Mouse (Mus musculus): ENCODE results near the gene Bphl. TPM values are rescaled to one million over a fixed set of nuclear protein-coding genes. Genes with fewer than 3 reads are reported as not detected.

The Bphl gene
- polyA plus RNA-seq, 1 experiment from 2014 or later = 30.3 TPM

GRCm38 (mm10) chr13:34106999-34107398 lies 69.6 kb downstream of the Bphl start:
- Histone ChIP-seq H3K4me2 (replicated peaks; ENCODE audit: low read depth, low read length) (no peak overlapping the region), H3K36me3 (ENCODE audit: control insufficient read depth, insufficient read depth, low read length) (no peaks in the 10 kb centered on the region), H3K27me3 (ENCODE audit: control insufficient read depth, insufficient read depth, low read length) (no peaks in the 10 kb centered on the region), H3K9ac (ENCODE audit: low read depth, low read length) (no peak overlapping the region), H3K4me3 (ENCODE audit: low read depth, low read length) (no peak overlapping the region), H3K9me3 (ENCODE audit: control insufficient read depth, low read length) (no peaks in the 10 kb centered on the region), H3K27ac (ENCODE audit: low read depth, low read length) (no peak overlapping the region), H3K4me1 (replicated peaks; ENCODE audit: control insufficient read depth, insufficient read depth, low read length) (no peaks in the 10 kb centered on the region)
- 96% methylated on average over 1 of the region's 1 CpGs for whole genome bisulfite sequencing
- ATAC-seq (ENCODE audit: low FRiP score) (no peak), DNase-seq (ENCODE audit: low spot score) (no peak)

- WGBS = 75% methylated on average over 4 of the region's 4 CpGs
- DNase-seq (ENCODE audit: low spot score) (no peak), ATAC-seq (ENCODE audit: low FRiP score) (no peak)
- no peaks in the 10 kb centered on the region for H3K9me3 ChIP-seq (ENCODE audit: control insufficient read depth, low read length)
- H3K4me3 ChIP-seq (ENCODE audit: low read depth, low read length) = no peak overlapping the region
- H3K4me1 ChIP-seq (replicated peaks; ENCODE audit: control insufficient read depth, insufficient read depth, low read length) = no peaks in the 10 kb centered on the region
- H3K27ac ChIP-seq (ENCODE audit: low read depth, low read length) = no peak overlapping the region
- no peak overlapping the region for H3K9ac ChIP-seq (ENCODE audit: low read depth, low read length)
- H3K4me2 ChIP-seq (replicated peaks; ENCODE audit: low read depth, low read length) = no peak overlapping the region
- H3K36me3 ChIP-seq (ENCODE audit: control insufficient read depth, insufficient read depth, low read length) = no peaks in the 10 kb centered on the region
- no peaks in the 10 kb centered on the region for H3K27me3 ChIP-seq (ENCODE audit: control insufficient read depth, insufficient read depth, low read length)
Observed at GRCm38 (mm10) chr13:34109035-34109676, 71.8 kb downstream of the Bphl start.

GRCm38 (mm10) chr13:34109677-34110058 lies 72.3 kb downstream of the Bphl start:
- no peak overlapping the region for H3K4me2 ChIP-seq (replicated peaks; ENCODE audit: low read depth, low read length)
- no peaks in the 10 kb centered on the region for H3K27me3 ChIP-seq (ENCODE audit: control insufficient read depth, insufficient read depth, low read length)
- ATAC-seq (ENCODE audit: low FRiP score) = no peak
- no peak overlapping the region for H3K27ac ChIP-seq (ENCODE audit: low read depth, low read length)
- H3K4me1 ChIP-seq (replicated peaks; ENCODE audit: control insufficient read depth, insufficient read depth, low read length) = no peaks in the 10 kb centered on the region
- no peak overlapping the region for H3K4me3 ChIP-seq (ENCODE audit: low read depth, low read length)
- DNase-seq (ENCODE audit: low spot score) = no peak
- 44% methylated on average over 4 of the region's 4 CpGs for WGBS
- H3K9ac ChIP-seq (ENCODE audit: low read depth, low read length) = no peak overlapping the region
- H3K9me3 ChIP-seq (ENCODE audit: control insufficient read depth, low read length) = no peaks in the 10 kb centered on the region
- no peaks in the 10 kb centered on the region for H3K36me3 ChIP-seq (ENCODE audit: control insufficient read depth, insufficient read depth, low read length)

GRCm38 (mm10) chr13:34111019-34111418 lies 73.6 kb downstream of the Bphl start:
- H3K9ac ChIP-seq (ENCODE audit: low read depth, low read length) = no peak overlapping the region
- no peaks in the 10 kb centered on the region for H3K4me1 ChIP-seq (replicated peaks; ENCODE audit: control insufficient read depth, insufficient read depth, low read length)
- ATAC-seq (ENCODE audit: low FRiP score) (no peak), DNase-seq (ENCODE audit: low spot score) (no peak)
- H3K27me3 ChIP-seq (ENCODE audit: control insufficient read depth, insufficient read depth, low read length) = no peaks in the 10 kb centered on the region
- H3K4me3 ChIP-seq (ENCODE audit: low read depth, low read length) = no peak overlapping the region
- no peak overlapping the region for H3K27ac ChIP-seq (ENCODE audit: low read depth, low read length)
- WGBS = 76% methylated on average over 5 of the region's 5 CpGs
- no peaks in the 10 kb centered on the region for H3K9me3 ChIP-seq (ENCODE audit: control insufficient read depth, low read length)
- H3K4me2 ChIP-seq (replicated peaks; ENCODE audit: low read depth, low read length) = no peak overlapping the region
- H3K36me3 ChIP-seq (ENCODE audit: control insufficient read depth, insufficient read depth, low read length) = no peaks in the 10 kb centered on the region

GRCm38 (mm10) chr13:34111878-34112277 lies 74.5 kb downstream of the Bphl start:
- ATAC-seq (ENCODE audit: low FRiP score) = no peak
- 82% methylated on average over 3 of the region's 3 CpGs for WGBS

GRCm38 (mm10) chr13:34112369-34113081 lies 75.1 kb downstream of the Bphl start:
- DNase-seq (ENCODE audit: low spot score) = no peak
- Histone ChIP-seq H3K36me3 (ENCODE audit: control insufficient read depth, insufficient read depth, low read length) (no peaks in the 10 kb centered on the region), H3K9ac (ENCODE audit: low read depth, low read length) (no peak overlapping the region), H3K27me3 (ENCODE audit: control insufficient read depth, insufficient read depth, low read length) (no peaks in the 10 kb centered on the region), H3K4me3 (ENCODE audit: low read depth, low read length) (no peak overlapping the region), H3K27ac (ENCODE audit: low read depth, low read length) (no peak overlapping the region), H3K4me1 (replicated peaks; ENCODE audit: control insufficient read depth, insufficient read depth, low read length) (no peaks in the 10 kb centered on the region), H3K4me2 (replicated peaks; ENCODE audit: low read depth, low read length) (no peak overlapping the region), H3K9me3 (ENCODE audit: control insufficient read depth, low read length) (no peaks in the 10 kb centered on the region)
- WGBS = 90% methylated on average over 5 of the region's 5 CpGs
- ATAC-seq (ENCODE audit: low FRiP score) = no peak

More at GRCm38 (mm10) chr13:34111878-34112277, 74.5 kb downstream of the Bphl start:
- Histone ChIP-seq H3K4me1 (replicated peaks; ENCODE audit: control insufficient read depth, insufficient read depth, low read length) (no peaks in the 10 kb centered on the region), H3K4me3 (ENCODE audit: low read depth, low read length) (no peak overlapping the region), H3K27ac (ENCODE audit: low read depth, low read length) (no peak overlapping the region), H3K27me3 (ENCODE audit: control insufficient read depth, insufficient read depth, low read length) (no peaks in the 10 kb centered on the region), H3K36me3 (ENCODE audit: control insufficient read depth, insufficient read depth, low read length) (no peaks in the 10 kb centered on the region), H3K9ac (ENCODE audit: low read depth, low read length) (no peak overlapping the region), H3K4me2 (replicated peaks; ENCODE audit: low read depth, low read length) (no peak overlapping the region), H3K9me3 (ENCODE audit: control insufficient read depth, low read length) (no peaks in the 10 kb centered on the region)
- no peak for DNase-seq (ENCODE audit: low spot score)

- DNase-seq (ENCODE audit: low spot score) = no peak
- Histone ChIP-seq H3K9ac (ENCODE audit: low read depth, low read length) (no peak overlapping the region), H3K27me3 (ENCODE audit: control insufficient read depth, insufficient read depth, low read length) (no peaks in the 10 kb centered on the region), H3K27ac (ENCODE audit: low read depth, low read length) (no peak overlapping the region), H3K4me1 (replicated peaks; ENCODE audit: control insufficient read depth, insufficient read depth, low read length) (no peaks in the 10 kb centered on the region), H3K4me3 (ENCODE audit: low read depth, low read length) (no peak overlapping the region), H3K9me3 (ENCODE audit: control insufficient read depth, low read length) (no peaks in the 10 kb centered on the region), H3K4me2 (replicated peaks; ENCODE audit: low read depth, low read length) (no peak overlapping the region), H3K36me3 (ENCODE audit: control insufficient read depth, insufficient read depth, low read length) (no peaks in the 10 kb centered on the region)
- 90% methylated on average over 3 of the region's 3 CpGs for WGBS
- no peak for ATAC-seq (ENCODE audit: low FRiP score)
Observed at GRCm38 (mm10) chr13:34113086-34113485, 75.7 kb downstream of the Bphl start.

GRCm38 (mm10) chr13:34114654-34115053 lies 77.3 kb downstream of the Bphl start:
- no peaks in the 10 kb centered on the region for H3K36me3 ChIP-seq (ENCODE audit: control insufficient read depth, insufficient read depth, low read length)
- WGBS = 90% methylated on average over 4 of the region's 4 CpGs
- no peak overlapping the region for H3K4me3 ChIP-seq (ENCODE audit: low read depth, low read length)
- no peak overlapping the region for H3K27ac ChIP-seq (ENCODE audit: low read depth, low read length)
- H3K4me1 ChIP-seq (replicated peaks; ENCODE audit: control insufficient read depth, insufficient read depth, low read length) = no peaks in the 10 kb centered on the region
- no peaks in the 10 kb centered on the region for H3K9me3 ChIP-seq (ENCODE audit: control insufficient read depth, low read length)
- H3K27me3 ChIP-seq (ENCODE audit: control insufficient read depth, insufficient read depth, low read length) = no peaks in the 10 kb centered on the region
- H3K9ac ChIP-seq (ENCODE audit: low read depth, low read length) = no peak overlapping the region
- no peak overlapping the region for H3K4me2 ChIP-seq (replicated peaks; ENCODE audit: low read depth, low read length)
- ATAC-seq (ENCODE audit: low FRiP score) = no peak
- DNase-seq (ENCODE audit: low spot score) = no peak

GRCm38 (mm10) chr13:34116508-34116907 lies 79.1 kb downstream of the Bphl start:
- Histone ChIP-seq H3K27me3 (ENCODE audit: control insufficient read depth, insufficient read depth, low read length) (no peaks in the 10 kb centered on the region), H3K9ac (ENCODE audit: low read depth, low read length) (no peak overlapping the region), H3K36me3 (ENCODE audit: control insufficient read depth, insufficient read depth, low read length) (no peaks in the 10 kb centered on the region), H3K4me1 (replicated peaks; ENCODE audit: control insufficient read depth, insufficient read depth, low read length) (no peaks in the 10 kb centered on the region), H3K27ac (ENCODE audit: low read depth, low read length) (no peak overlapping the region), H3K4me2 (replicated peaks; ENCODE audit: low read depth, low read length) (no peak overlapping the region), H3K4me3 (ENCODE audit: low read depth, low read length) (no peak overlapping the region), H3K9me3 (ENCODE audit: control insufficient read depth, low read length) (no peaks in the 10 kb centered on the region)
- DNase-seq (ENCODE audit: low spot score) (no peak), ATAC-seq (ENCODE audit: low FRiP score) (no peak)
- 73% methylated on average over 6 of the region's 6 CpGs for WGBS

All from hindbrain, embryonic 11.5 days (tissue).